Mouse (Mus musculus) lung, embryonic 14.5 days (tissue): ENCODE results near the gene Gm5269. TPM values are rescaled to one million over a fixed set of nuclear protein-coding genes. Genes with fewer than 3 reads are reported as not detected.
A peak's percentile ranks its signal among the peaks of the same experiment; 100 is the strongest.

Experiments
- ATAC-seq: fragments of 200-750 bp; cut with Nextera tagmentation; 2 replicates; pipeline ENCODE4 v1.8.0; 2017; ENCODE audit warnings: mild to moderate bottlenecking, moderate TSS enrichment, moderate library complexity; ENCODE audit not compliant: insufficient read depth
- DNase-seq: peaks from one replicate; pipeline ENCODE4 v3.0.0-alpha.2; 2015
- H3K27ac ChIP-seq: fragments of 300-500 bp; sonication (generic); 2 replicates; pipeline ENCODE4 v1.5.1; 2014; ENCODE audit warnings: low read depth, mild to moderate bottlenecking, moderate library complexity
- H3K27me3 ChIP-seq: fragments of 300-500 bp; sonication (generic); 2 replicates; pipeline ENCODE4 v1.6.1; 2014; ENCODE audit warnings: low read length, control low read depth; ENCODE audit not compliant: insufficient read depth
- H3K36me3 ChIP-seq: fragments of 300-500 bp; sonication (generic); 2 replicates; pipeline ENCODE4 v1.6.1; 2014; ENCODE audit warnings: control low read depth; ENCODE audit not compliant: insufficient read depth
- H3K4me1 ChIP-seq: fragments of 300-500 bp; sonication (generic); 2 replicates; pipeline ENCODE4 v1.6.1; 2014; ENCODE audit warnings: antibody characterized with exemption, control low read depth; ENCODE audit not compliant: insufficient read depth
- H3K4me2 ChIP-seq: fragments of 300-500 bp; sonication (generic); 2 replicates; pipeline ENCODE4 v1.6.1; 2014; ENCODE audit warnings: mild to moderate bottlenecking
- H3K4me3 ChIP-seq: fragments of 300-500 bp; sonication (generic); 2 replicates; pipeline ENCODE4 v1.5.1; 2014; ENCODE audit warnings: low read depth, low read length
- H3K9ac ChIP-seq: fragments of 300-500 bp; sonication (generic); 2 replicates; pipeline ENCODE4 v1.6.1; 2014
- H3K9me3 ChIP-seq: fragments of 300-500 bp; sonication (generic); 2 replicates; pipeline ENCODE4 v1.6.1; 2016; ENCODE audit warnings: low read depth, low read length, control low read depth
- CTCF ChIP-seq: IDR thresholded peaks from 2 replicates; pipeline ENCODE4 v1.5.1; 2016; ENCODE audit warnings: antibody characterized with exemption, low read depth
- WGBS: fragments of 180-500 bp; shearing (Covaris S2); extraction: QIAGEN DNeasy Blood & Tissue Kit; methylation state at CpG from one replicate; pipeline ENCODE4 v1.1.7; 2014; 5-methylcytosine and 5-hydroxymethylcytosine counted together
- polyA plus RNA-seq: library from polyadenylated mRNA; unstranded; fragments of >200 nt; fragmentation: Nextera tagmentation; extraction: Ambion mirVana; gene quantifications from 2 replicates; pipeline ENCODE4 v1.2.1, GENCODE M21; 2014

Gm5269 gene
- polyA plus RNA-seq, 1 experiment from 2014 or later: not detected

GRCm38 (mm10) chr1:45923306-45923705, 33.2 kb upstream of the Gm5269 start:
- Histone ChIP-seq H3K36me3 (peaks cover 9% of the 10 kb centered on the region; the same call in 1 of the 2 replicates), H3K4me2 (peak overlapping the region; percentile 32), H3K9ac (no peak overlapping the region), H3K4me3 (no peak overlapping the region), H3K27me3 (no peaks in the 10 kb centered on the region), H3K4me1 (peaks cover 8% of the 10 kb centered on the region; the same call in 1 of the 2 replicates), H3K27ac (no peak overlapping the region), H3K9me3 (no peaks in the 10 kb centered on the region)
- TF ChIP-seq CTCF: no peak
- DNase-seq (no peak), ATAC-seq (no peak)
- WGBS: 65% methylated on average over 4 of the region's 4 CpGs

DNA sequence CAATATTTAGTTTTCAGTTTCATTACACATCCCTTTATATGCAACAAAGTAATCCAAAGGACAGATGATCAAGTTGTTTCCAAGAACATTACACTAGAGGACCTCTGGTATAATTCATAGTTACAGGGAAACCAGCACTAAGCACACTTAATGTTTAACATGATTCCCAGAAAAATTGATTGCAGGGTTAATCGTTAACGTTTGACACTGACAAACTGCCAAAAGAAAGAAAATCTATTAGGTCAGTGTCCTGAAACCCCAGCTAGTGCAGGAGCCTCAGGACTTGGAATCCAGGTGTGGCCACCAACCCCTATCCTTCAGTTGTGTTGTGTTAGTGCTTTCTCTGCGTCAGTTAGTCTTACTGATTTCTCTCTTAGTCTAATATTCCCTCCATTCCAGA, 30.6 kb upstream of the Gm5269 start:
- Histone ChIP-seq H3K27me3 (no peaks in the 10 kb centered on the region), H3K4me1 (peaks cover 4% of the 10 kb centered on the region; the same call in 1 of the 2 replicates), H3K4me3 (no peak overlapping the region), H3K27ac (no peak overlapping the region), H3K4me2 (no peak overlapping the region), H3K9me3 (no peaks in the 10 kb centered on the region), H3K36me3 (peaks cover 18% of the 10 kb centered on the region), H3K9ac (no peak overlapping the region)
- ATAC-seq (no peak), DNase-seq (no peak)
- no peak for TF ChIP-seq CTCF
- WGBS: 72% methylated on average over 3 of the region's 3 CpGs

DNA sequence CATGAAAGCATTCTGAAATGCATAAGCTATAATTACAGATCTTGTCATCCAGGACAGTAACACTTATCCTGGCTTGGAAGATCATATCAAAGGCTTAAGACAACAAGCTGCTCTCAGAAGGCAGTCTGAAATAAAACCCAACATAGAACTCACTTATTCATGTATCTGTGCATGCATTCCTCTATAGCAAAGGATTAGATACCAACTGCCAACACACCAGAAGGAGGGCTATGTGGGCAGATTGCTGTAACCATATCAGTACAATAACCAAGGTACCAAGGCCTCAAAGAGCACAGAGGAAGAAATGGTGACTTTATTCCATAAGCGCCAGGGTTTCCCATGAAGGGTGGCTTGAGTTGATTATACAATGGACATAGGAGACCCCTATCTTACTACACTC, 29.7 kb upstream of the Gm5269 start:
- ATAC-seq: no peak

DNA sequence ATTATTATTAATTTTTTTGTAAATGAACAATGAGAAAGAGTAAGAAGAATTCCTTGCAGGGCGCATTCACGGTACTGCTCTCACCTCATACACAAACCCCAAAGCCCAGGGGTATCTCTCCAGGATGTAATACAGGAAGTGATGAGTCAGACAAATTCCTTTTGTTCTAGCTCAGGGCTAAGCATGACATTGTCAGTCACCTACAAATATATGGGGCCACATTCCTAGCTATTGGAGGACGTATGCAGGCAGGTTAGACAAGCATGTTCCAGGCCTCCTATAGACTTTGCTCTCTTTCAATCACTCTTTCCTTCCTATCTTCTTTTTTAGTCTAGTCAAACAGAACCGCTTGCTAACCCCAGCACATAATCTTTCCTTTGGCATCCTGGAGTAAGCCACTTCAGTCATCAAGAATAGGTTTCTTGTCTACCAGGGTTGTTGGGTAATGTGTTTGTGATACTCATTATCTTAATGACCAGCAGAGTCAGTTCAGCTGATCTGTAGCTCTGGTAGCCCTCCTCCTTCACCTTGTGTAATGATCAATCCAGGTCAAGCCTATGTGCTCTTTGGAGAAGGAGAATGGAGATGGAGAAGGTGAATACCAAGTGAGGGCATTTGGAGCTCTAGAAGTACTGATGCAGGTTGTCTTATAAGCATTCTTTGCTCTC, 27.2 kb upstream of the Gm5269 start:
- Histone ChIP-seq H3K4me2 (no peak overlapping the region), H3K27ac (no peak overlapping the region), H3K4me3 (no peak overlapping the region), H3K9ac (no peak overlapping the region), H3K36me3 (peaks cover 21% of the 10 kb centered on the region), H3K27me3 (no peaks in the 10 kb centered on the region), H3K4me1 (no peaks in the 10 kb centered on the region), H3K9me3 (no peaks in the 10 kb centered on the region)
- WGBS: 75% methylated on average over 4 of the region's 4 CpGs
- TF ChIP-seq CTCF: no peak
- no peak for ATAC-seq
- DNase-seq: no peak

More for the DNA sequence above, 29.7 kb upstream of the Gm5269 start:
- Histone ChIP-seq H3K9me3 (no peaks in the 10 kb centered on the region), H3K4me2 (no peak overlapping the region), H3K4me3 (no peak overlapping the region), H3K27ac (no peak overlapping the region), H3K27me3 (no peaks in the 10 kb centered on the region), H3K4me1 (0 out of 2 replicates have a peak, but pooled peaks cover 4% of the 10 kb centered on the region), H3K9ac (no peak overlapping the region), H3K36me3 (peaks cover 21% of the 10 kb centered on the region)
- WGBS: 94% methylated on average over 1 of the region's 1 CpGs
- TF ChIP-seq CTCF: no peak
- DNase-seq: no peak

GRCm38 (mm10) chr1:45916174-45916573, 26.1 kb upstream of the Gm5269 start:
- H3K9me3 ChIP-seq: no peaks in the 10 kb centered on the region
- H3K27me3 ChIP-seq: no peaks in the 10 kb centered on the region
- no peak overlapping the region for H3K9ac ChIP-seq
- H3K36me3 ChIP-seq: peaks cover 27% of the 10 kb centered on the region
- H3K4me3 ChIP-seq: no peak overlapping the region
- H3K27ac ChIP-seq: no peak overlapping the region
- H3K4me1 ChIP-seq: no peaks in the 10 kb centered on the region
- WGBS: 64% methylated on average over 3 of the region's 3 CpGs
- ATAC-seq: no peak
- no peak for DNase-seq
- no peak for TF ChIP-seq CTCF
- no peak overlapping the region for H3K4me2 ChIP-seq

GRCm38 (mm10) chr1:45914236-45914635, 24.2 kb upstream of the Gm5269 start:
- no peak overlapping the region for H3K27ac ChIP-seq
- DNase-seq (no peak), ATAC-seq (no peak)
- no peaks in the 10 kb centered on the region for H3K4me1 ChIP-seq
- peaks cover 33% of the 10 kb centered on the region for H3K36me3 ChIP-seq
- no peaks in the 10 kb centered on the region for H3K27me3 ChIP-seq
- H3K4me2 ChIP-seq: no peak overlapping the region
- H3K4me3 ChIP-seq: no peak overlapping the region
- H3K9me3 ChIP-seq: no peaks in the 10 kb centered on the region
- H3K9ac ChIP-seq: no peak overlapping the region
- WGBS: 93% methylated on average over 4 of the region's 4 CpGs
- no peak for TF ChIP-seq CTCF

DNA sequence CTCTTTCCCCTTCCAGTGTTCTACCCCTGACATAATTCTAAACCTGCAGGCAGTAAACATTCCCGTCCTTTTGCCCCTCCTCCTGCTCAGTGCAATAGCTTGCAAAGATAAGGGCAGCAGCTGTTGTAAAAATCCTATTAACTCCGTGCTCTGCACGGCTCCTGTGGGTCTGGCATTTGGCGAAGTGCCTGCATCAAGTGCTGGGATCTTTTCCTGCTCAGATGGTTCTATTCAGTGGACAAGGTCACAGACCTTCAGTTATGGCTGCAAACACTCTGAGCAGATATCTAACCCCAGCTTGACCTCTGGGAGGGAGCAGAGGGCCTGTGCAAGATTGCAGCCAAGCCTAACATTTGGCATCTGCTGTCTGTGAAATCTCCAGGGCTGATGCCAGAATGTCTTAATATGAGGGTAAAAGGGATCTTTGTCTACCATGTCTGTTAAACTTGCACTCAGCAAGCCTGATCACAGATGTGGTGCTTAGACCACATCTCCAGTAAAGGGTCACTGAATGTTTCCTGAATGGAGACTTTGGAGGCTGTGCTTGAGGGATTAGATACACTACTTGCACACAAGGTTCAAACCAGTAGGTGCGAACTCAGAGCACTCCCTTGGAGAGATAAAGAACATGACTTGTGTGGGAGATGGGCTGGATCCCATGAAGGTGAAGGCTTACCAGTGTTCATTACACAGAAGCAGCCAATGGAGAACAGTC, 15.2 kb upstream of the Gm5269 start:
- Histone ChIP-seq H3K27ac (peak overlapping the region; percentile 43; the same call in 1 of the 2 replicates), H3K27me3 (no peaks in the 10 kb centered on the region), H3K9me3 (no peaks in the 10 kb centered on the region), H3K36me3 (0 out of 2 replicates have a peak, but pooled peaks cover 6% of the 10 kb centered on the region), H3K9ac (no peak overlapping the region), H3K4me2 (no peak overlapping the region), H3K4me3 (no peak overlapping the region), H3K4me1 (peaks cover 9% of the 10 kb centered on the region)
- 15% methylated on average over 5 of the region's 5 CpGs for WGBS
- no peak for TF ChIP-seq CTCF
- peak; percentile 93 for ATAC-seq
- DNase-seq: peak; percentile 73
